Mouse (Mus musculus): ENCODE measurements around the gene Emsy.

The Emsy gene

DNA sequence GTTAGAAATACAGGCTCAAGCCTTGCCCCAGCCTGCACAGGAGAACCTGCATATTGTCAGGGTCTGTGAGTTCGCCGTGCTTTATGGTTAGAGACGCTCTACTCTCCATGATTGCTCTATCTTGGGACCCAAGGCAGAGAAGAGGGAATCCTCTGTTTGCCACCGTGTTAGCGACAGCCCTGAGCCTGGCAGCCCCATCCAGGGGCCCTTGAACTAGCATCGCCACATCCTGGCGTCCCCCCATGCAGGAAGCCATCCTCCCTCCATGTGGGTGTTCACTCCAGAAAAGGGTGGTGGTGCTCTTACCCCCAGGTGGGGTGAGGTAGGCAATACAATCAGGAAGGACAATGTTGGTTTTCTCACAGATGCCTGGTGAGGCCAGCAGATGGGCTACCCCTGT is 82.3 kb downstream of the Emsy start:
- no peak for DNase-seq

DNA sequence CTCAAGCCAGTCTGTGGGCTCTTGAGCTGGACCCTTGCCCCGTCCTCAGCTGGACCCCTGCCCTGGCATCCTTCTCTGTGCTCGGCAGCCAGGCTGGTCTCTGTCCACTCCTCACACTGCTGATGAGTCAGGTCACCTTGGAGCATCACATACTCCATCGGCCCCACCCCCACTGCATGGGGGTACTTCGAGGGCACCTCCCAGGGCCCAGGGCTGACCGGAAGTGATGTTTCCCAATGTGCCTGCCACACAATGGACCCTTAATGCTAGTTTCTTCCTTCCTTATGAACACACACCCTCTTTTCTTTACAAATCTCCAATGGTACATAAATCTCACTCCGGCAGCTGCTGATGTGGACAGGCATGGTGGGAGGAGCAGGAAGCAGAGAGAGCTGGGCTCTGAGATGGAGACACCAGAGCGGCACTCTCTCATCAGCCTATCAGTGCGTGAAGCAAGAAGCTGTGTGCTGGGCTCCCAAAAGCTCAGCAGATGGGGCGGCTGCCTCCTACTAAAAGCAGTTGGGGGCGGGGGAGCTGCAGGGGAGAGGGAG is 83.3 kb downstream of the Emsy start:
- peak; percentile 68 for DNase-seq

DNA sequence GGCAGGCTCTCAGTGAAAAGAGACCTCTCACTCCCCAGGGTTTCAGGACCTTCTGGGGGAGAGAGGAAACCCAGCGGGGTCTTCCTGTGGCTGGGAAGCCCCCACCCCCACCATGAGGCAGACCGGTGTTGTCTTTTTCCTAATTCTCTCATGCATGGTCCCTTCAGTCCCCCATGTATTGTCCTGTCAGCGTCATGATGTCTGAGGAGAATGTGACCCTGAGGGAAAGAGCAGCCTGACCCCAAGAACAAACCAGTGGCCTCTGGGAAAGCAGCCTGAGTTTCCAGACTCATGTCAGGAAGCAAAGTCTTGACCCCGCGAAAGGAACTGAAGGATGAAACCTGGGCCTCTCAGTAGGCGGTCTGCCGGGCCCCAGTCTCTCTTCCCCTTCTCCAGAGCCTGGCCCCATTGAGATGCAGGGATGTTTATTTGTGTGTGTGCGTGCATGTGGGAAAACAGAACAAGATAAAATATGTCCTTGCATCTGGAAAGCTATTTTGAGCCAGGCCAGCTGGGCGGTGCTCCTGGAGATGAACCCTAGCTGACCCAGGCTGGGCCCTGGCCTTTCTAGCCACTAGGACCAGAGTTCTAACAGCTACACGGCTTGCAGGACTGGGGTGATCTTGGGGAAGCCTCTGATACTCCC is 84.2 kb downstream of the Emsy start:
- peak; percentile 75 for DNase-seq

DNA sequence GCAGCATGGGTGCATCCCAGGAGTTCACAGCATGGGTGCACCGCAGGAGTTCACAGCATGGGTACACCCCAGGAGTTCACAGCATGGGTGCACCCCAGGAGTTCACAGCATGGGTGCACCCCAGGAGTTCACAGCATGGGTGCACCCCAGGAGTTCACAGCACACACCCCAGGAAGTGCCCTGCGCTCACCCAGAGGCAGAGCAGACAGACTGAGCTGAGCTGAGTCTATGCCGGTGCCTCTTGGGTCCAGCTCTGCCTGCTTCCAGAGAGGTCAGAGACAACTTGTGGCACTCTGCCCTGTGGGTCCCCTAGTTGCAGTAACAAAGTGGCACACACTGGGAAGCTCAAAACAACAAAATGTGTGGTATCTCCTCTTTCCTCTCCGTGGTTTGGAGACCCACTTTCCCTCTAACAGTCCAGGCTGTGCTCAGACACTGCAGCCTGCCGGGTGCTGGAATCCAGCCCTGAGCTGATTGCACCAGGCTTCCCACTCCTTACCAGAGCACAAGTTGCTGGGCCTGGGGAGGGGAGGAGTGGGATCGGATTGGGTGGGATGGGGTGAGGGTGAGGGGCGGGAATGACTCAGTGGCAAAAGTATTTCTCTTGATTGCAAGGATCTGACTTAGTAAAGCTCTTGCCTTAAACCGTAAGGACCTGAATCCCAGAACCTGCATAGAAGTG is 85.6 kb downstream of the Emsy start:
- DNase-seq: no peak

DNA sequence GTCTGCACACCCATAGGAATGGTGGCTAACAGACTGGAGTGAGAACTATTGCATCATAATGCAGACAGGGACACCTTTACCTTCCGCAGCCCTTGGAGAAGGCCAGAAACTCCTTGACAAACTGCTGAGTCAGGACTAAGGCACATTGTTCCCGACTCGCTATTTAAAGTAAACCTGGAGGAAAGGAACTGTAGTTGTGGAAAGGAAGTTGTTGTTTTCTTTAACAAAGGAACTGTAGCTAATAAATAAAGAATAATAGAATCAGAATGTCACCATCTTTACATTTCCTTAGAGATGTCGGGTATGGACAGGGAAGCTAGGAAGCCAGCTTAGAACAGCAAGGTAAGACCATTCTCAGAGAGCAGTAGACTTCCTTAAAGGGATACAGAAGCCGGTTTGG is 89.5 kb downstream of the Emsy start:
- no peak for DNase-seq

DNA sequence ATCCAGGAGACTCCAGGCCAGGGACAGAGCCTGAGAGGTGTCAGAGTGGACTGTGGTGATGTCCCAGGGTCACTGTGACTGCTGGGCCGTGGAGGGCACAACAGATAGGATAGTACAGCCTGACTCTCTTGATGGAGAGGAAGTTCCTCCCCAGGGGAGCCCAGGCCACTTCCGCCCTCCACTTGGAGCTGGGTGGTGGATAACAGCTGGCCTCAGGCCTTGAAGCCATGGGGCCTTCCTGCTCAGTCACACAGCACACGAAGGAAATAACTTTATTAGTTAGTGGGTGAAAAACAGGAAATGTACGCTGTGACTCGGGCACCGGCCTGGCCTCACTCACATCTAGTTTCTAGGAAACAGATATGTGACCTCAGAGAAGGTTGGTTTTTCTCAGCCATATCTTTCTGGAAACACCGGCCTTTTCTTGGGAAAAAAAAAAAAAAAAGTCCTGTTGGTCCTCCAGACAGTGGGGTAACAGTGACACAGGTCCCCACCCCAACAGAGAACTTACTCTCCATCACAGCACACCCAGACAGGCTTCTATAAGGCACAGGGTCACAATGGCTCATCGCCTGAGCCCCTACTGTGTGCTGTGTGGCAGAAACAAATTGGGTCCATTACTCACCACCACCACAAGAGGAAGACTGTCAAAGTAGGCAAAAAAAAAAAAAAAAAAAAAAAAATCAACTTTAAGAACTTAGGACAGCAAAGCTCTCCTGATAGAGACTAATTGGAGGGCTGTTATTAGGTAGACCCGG is 91.8 kb downstream of the Emsy start:
- peak; percentile 78 for DNase-seq

DNA sequence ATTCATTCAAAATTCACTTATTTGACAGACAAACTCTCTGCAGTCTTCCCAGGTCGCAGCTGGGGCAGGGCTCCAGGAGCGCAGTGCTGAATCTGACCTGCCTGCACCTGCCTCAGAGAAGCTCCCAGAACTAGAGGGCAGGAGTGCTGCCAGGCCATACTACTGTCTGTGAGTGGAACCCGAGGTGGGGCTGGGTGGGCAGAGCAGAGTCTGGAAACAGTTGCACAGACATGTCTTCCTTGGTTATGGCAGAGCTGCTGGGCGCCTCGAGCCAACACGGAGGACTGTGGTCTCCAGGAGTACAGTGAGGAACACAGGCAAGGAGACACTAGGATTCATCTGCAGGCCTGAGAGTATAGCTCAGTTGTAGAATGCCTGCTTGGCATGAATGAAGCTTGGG is 92.6 kb downstream of the Emsy start:
- no peak for DNase-seq

DNA sequence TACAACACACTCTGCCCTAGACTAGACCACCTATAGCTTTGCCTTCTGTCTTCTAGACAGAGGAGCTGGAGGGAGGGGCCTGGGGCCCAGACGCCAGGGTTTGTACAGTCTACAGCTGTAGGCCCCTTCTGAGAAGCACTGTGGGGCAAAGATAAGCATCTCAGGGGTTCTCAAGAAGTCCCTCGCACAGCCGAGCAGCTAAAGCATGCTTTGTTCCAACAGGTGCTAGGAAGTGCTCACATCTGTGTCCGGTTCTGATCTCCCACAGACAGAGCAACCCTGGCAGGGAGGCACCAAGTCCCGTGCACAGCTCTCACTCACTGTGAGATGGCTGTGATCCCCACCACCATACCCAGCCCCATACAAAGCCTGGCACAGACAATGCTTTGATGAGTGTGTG is 93.6 kb downstream of the Emsy start:
- no peak for DNase-seq

DNA sequence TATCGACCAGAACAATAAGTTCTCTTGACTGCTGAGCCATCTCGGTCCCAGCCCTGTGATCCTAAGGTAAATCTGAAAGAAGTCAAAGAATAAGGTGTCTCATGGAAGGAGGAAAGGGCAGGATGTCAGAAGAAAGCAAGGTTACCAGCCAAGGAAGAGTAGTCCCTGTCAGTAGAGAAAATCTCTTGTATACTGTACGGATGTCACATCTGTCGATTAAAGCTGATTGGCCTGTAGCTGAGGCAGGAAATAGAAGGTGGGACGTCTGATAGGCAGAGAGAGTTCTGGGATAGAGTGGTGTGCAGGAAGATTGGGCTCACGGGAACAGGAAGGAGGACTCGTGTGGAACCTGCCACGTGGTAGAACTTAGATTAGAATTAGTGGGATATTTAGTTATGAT is 94.4 kb downstream of the Emsy start:
- no peak for DNase-seq

DNA sequence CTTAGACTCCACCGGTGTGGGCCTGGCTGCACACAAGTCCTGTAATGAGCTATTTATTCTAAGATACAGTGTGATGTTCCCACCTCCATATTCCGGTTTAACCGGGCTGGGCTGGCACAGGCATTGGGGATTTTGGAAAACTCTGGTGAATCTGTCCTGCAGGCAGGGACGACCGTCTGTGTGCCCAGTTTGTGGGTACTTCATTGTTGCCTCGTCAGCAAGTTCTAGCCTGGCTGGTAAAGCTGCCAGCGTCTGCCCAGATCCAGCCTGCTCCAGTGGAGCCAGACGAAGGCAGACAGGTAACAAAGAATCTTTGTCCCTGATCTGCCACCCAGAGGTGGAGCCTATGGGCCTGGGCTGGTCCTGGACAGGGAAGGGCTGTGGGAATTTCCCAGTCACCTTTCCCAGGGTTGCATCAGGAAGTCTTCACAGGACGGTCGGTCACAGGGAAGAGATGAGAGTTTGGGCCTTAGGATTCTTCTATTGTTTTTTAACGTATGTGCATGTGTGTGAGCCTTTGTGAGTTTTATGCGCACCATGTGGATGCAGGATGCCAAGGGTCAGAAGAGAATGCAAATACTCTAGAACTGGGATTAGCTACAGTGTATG is 94.9 kb downstream of the Emsy start:
- DNase-seq: no peak

DNA sequence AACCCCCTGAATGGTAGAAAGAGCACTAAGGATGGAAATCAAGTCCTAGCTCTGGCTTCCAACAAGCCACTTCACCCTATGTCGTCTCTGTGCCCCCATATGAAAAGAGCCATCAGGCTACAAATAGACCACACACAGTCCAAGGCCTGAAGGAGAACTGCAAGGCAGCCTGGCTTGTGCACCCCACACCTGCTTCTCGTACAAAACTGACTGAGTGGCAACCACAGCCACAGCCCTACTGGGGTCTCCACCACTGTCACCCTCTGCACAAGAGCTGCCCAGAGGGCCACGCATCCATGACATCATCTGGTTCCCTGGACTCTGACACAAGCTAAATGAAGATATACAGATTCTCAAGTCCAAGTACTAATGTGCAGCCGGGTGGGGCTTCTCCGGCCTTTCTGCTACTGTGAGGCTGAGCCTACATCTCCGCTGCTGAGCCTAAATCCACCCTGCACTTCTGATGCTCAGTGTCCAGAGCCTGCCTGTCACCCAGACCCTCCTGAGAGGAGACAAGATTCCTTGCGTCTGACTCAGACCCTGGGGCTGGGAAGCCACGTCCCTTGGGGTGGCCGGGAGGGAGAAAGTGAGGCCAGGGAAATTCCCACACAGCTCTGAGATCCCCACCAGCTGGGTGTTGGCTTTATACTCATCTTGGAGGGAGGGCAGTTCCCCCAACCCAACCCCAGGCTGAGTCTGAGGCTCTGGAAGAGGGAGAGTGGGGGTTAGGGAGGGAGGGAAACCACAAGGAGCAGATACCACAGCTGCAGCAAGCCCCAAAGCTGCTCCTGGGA is 98.3 kb downstream of the Emsy start:
- no peak for DNase-seq

DNA sequence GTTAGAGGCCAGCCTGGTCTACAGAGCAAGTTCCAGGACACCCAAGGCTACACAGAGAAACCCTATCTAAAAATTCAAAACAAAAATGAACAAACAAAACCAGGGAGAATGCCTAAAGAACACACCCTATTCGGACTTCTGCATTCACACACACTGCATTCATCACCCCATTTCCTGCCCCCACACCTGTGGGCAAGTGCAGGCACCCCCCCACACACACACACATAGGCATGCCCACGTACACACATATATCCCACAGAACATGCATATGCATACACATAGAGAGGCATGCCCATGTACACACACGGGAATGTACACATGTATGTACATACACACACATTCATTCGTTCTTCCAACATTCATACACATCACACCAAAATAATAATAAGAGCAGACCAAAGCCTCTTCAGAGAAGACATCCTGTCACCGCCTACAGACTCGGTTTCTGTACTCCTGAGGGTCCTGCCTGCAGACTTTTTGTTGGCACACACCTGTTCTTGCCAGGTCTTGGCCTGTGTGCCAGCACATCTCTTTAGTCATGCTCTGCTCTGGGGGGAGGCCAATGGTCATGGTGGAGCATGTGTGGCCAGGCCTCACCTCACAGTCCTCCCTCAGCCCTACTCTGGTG is 99.7 kb downstream of the Emsy start:
- no peak for DNase-seq

DNA sequence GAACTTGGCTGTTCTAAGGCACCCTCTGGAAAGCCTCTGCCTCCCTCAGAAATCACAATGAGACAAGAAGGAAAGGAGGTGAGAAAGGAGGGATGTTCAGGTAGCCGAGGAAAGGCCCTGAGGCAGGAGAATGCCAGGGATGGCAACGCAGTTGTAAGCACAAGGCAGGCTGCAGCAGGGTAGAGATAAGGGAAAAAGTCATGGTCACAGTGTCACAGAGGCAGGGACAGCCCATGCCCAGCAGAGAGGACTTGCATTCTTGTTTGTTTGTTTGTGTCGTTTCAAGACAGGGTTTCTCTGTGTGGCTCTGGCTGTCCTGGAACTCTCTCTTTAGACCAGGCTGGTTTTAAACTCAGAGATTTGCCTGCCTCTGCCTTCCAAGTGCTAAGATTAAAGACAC is 105.5 kb downstream of the Emsy start:
- DNase-seq: no peak

DNA sequence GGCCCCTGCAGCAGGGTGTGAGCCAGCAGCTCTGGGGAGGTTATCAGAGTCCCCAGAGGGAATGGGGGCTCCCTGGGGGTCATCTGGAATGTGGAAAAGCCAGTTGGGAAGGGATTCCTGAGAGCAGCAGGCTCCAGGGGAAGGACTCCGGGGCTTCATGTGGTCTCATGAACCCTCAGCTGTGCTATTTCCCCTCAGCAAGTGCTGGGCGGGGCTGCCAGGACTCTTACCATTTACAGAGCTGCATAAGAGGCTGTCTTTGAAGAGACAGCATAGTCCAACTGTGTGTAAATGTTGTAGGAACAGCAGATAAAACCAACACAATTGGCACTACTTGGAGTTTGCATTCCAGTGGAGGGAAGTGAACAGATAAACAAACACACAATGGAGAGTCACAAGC is 106.0 kb downstream of the Emsy start:
- DNase-seq: no peak

DNA sequence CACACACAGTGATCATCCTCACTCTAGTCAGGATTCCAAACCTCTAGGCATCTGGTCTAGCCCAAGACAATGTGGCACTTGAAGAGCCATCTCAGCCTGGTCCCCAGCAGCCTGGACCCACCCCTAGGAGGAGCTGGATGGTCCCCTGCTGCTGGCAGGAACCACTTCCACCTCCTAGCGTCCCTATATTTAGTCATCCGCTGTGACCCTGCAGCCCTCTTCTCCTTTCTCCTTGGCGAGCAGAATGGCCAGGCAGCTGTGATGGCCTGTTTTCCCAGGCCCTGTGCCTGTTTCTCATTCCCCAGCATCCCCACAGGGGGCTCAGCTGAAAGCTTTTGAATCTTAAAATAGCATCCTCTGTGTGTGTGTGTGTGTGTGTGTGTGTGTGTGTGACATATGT is 107.7 kb downstream of the Emsy start:
- DNase-seq: no peak

DNA sequence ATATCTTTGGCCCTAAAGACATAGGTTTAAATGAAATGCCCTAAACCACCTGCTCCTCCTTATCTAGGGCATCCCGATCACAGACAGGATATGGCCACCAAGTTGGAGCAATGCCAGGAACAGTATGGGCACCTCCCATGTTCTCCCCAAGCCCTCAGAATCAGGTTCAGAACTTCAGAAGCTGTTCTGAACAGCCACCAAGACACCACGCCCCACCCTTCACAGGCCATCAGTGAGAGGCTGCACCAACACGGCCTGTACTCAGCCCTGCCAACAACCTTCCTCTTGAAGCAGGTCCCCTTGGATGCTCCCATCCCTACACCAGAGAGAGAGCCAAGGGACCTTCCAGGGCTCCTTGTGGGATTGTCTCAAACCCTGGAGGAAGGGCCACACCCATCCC is 112.0 kb downstream of the Emsy start:
- no peak for DNase-seq

DNA sequence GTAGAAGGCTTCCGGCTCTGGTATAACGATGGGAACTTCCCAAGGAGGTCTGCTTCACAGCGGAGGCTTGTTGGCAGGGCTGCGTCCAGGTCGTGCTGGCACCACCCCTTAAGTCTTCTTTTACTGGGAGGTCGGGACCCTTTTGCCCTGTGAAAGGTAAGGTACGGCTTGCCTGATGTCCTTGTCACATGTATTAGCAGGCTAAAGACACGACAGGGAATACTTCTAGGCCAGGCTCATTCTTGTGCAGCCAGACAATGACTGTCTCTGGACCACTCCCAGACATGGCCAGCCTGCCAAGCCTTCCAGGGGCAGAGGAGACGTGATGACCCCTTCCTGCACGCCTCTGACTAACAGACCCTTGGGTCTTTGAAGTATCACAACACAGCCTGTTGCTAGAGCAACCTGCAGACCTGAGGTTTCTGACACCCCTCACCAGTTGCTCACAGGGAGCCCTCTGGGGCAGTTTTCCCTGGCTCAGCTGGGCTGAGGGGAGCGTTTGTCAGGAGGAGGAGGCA is 112.7 kb downstream of the Emsy start:
- no peak for DNase-seq

DNA sequence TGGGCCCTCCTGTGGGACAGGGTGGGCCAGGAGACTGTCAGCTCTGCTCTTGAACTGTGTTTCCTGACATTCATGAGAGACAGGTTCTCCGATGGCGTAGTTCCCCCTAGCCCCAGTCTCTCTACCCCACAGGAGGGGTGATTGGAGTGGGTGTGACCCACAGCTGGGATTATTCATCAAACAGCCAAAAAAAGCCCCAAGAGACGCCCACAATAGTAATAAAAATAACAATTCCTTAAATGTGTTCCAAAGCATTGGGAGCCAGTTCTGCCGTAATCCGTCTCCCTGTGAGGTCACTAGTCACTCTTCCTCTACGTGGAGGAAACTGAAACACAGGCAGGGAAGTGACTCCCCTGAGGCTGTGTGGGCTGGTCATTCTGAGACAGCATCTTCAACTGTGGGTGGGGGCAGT is 113.8 kb downstream of the Emsy start:
- DNase-seq: peak; percentile 62

DNA sequence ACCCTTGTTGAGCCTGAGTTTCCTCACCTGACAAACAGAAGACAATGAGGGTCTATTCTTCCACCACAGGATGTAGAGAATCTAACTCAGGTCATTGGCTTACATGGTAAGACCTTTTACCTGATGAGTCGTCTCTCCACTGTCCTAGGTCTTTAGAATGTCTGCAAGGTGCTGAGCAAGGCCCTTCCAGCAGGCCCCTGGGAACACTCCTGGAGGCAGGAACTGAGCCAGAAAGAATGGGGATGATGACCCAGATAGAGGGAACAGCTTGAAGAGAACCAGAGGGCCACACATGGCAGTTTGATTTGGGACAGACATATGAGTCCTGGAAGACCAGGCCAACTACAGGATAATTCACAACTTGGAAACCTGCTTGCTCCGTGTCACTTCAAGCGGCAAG is 114.3 kb downstream of the Emsy start:
- DNase-seq: no peak

DNA sequence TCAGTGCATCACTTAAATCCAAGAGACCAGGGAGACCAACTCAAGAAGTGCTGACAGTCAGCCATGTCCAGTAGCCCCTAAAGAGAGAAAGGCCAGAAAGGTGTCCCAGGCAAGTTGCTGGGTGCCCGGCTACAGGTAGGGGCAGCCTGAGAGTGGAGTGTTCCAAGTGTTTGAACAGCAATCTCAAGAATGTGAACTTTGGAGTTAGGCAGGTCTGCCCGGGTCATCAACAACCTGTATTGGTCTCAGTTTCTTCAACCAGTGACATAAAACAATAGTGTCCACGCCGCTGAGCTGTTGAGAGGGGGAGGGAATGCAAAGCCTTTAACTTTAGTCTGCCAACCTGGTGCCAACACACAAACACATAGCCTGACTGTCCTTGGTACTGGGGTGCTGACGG is 115.0 kb downstream of the Emsy start:
- peak; percentile 54 for DNase-seq

DNA sequence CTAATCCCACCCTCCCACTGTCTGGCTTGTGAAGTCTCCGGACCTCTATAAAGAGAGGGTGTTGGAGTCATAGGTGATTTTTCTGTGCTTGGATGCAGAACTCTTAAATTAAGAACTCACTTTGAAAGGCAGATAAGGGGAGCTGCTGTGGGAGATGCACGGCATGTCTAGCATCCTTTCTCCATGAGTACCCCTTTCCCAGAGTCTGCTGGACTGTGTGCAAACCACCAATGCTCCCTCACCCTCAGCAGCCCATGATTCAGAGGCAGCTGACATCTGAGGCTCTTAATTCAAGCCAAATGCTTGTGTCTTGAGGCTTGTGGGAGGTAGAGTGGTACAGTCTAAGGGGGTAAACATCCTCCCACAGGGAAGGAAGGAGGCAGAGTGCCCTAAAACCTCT is 115.7 kb downstream of the Emsy start:
- DNase-seq: no peak

DNA sequence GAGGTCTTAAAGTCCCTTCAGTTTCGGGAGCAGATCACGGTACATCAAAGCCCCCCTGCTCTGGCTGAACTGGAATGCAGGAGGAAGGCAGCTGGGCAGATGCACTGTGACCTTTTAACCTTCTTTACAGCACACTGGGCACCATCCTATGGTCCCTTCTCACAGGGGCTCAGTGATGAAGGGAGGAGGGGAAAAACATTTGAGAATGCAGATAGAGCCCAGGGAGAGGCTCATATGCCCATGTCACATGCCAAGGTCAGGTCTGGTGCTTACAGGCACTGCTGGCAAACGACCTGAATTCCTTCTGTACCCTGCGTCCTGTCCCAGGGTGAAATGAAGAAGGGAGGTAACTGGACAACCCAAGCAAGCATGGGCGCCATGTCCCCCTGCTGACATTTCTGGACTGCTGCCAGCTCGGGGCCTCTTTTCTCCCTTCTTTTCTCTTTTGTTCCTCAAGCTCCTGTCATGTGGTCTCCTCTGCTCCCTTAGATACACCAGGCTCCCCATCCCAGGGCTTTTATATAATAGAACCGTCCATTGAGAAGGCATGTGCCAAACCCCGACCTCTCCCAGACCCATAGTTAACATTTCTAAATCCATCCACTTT is 118.5 kb downstream of the Emsy start:
- no peak for DNase-seq

Measured in kidney, adult 11 months (tissue).